Comparison of ENCODE assay signal across 8 mouse cellular contexts in genomic region chr5:136565311-136565811, GRCm38 (mm10). TPM values are rescaled to one million over a fixed set of nuclear protein-coding genes. Genes with fewer than 3 reads are reported as not detected.
DNase-seq lines count a peak whose midpoint lies in the region; ATAC-seq and TF ChIP-seq lines count a peak whose summit lies in the region.

No protein-coding gene starts in this region.

- no peaks in the 10 kb centered on the region for H3K36me3 ChIP-seq in hindbrain, embryonic 16.5 days (ENCODE audit: control insufficient read depth, insufficient read depth, low read length)
- H3K36me3 ChIP-seq in liver, adult 2 months (ENCODE audit: control insufficient read depth, insufficient read depth, low read length), result no peaks in the 10 kb centered on the region
- H3K36me3 ChIP-seq in midbrain, postnatal 0 days (ENCODE audit: insufficient read depth, low read length), result no peaks in the 10 kb centered on the region
- no peaks in the 10 kb centered on the region for H3K36me3 ChIP-seq in stomach, embryonic 15.5 days

- H3K79me2 ChIP-seq in liver, adult 2 months (ENCODE audit: control insufficient read depth, insufficient read depth, low read length), result peaks cover 17% of the 10 kb centered on the region; the same call in 1 of the 2 replicates

- H3K4me3 ChIP-seq in hindbrain, embryonic 16.5 days (ENCODE audit: low read length), result peak overlapping the region; percentile 96
- H3K4me3 ChIP-seq in liver, adult 2 months (ENCODE audit: insufficient read depth, low read depth, low read length), result peak overlapping the region; percentile 97
- H3K4me3 ChIP-seq in midbrain, postnatal 0 days (ENCODE audit: low read depth, low read length), result peak overlapping the region; percentile 96
- H3K4me3 ChIP-seq in stomach, embryonic 15.5 days (replicated peaks), result peak overlapping the region; percentile 90

- no peak for ATAC-seq in cerebellum, adult (ENCODE audit: insufficient number of reproducible peaks, low FRiP score, low TSS enrichment)
- ATAC-seq in hindbrain, embryonic 16.5 days, result no peak
- ATAC-seq in midbrain, postnatal 0 days (ENCODE audit: low FRiP score), result no peak
- no peak for ATAC-seq in stomach, embryonic 15.5 days (ENCODE audit: insufficient read depth, low FRiP score, low read depth)

- H3K9ac ChIP-seq in hindbrain, embryonic 16.5 days (ENCODE audit: low read depth, low read length), result peak overlapping the region; percentile 95
- H3K9ac ChIP-seq in liver, adult 2 months (ENCODE audit: low read depth, low read length), result peak overlapping the region; percentile 98
- peak overlapping the region; percentile 94; the same call in 1 of the 2 replicates for H3K9ac ChIP-seq in midbrain, postnatal 0 days (replicated peaks; ENCODE audit: low read length, poor library complexity, severe bottlenecking)
- H3K9ac ChIP-seq in stomach, embryonic 15.5 days, result peak overlapping the region; percentile 96

- H3K27ac ChIP-seq in hindbrain, embryonic 16.5 days (ENCODE audit: low read depth, low read length), result peak overlapping the region; percentile 96
- H3K27ac ChIP-seq in liver, adult 2 months (replicated peaks; ENCODE audit: insufficient read depth, low read depth, low read length), result no peak overlapping the region
- no peak overlapping the region for H3K27ac ChIP-seq in midbrain, postnatal 0 days (ENCODE audit: low read depth, low read length)
- H3K27ac ChIP-seq in stomach, embryonic 15.5 days, result peak overlapping the region; percentile 92; the same call in 1 of the 2 replicates

- TF ChIP-seq CTCF in liver, adult 2 months (IDR thresholded peaks at IDR 0.05; ENCODE audit: low read depth, low read length), result no peak
- no peak for TF ChIP-seq CTCF in midbrain, postnatal 0 days (IDR thresholded peaks at IDR 0.05)

- peak; percentile 41 for DNase-seq in cerebellum, adult 11 months
- DNase-seq in cerebellum, postnatal 25 days, result peak; percentile 67 to 72
- peak; percentile 56 for DNase-seq in gastrocnemius, postnatal 10 days
- no peak for DNase-seq in liver, adult 2 months (ENCODE audit: extremely low read depth, low read depth, low spot score)
- DNase-seq in midbrain, postnatal 0 days (ENCODE audit: low spot score), result no peak

- under 1% methylated on average over 31 of the region's 32 CpGs for WGBS in hindbrain, embryonic 16.5 days
- WGBS in liver, adult 2 months, result 3% methylated on average over 32 of the region's 32 CpGs
- WGBS in midbrain, postnatal 0 days, result under 1% methylated on average over 32 of the region's 32 CpGs
- WGBS in stomach, embryonic 15.5 days, result 2% methylated on average over 32 of the region's 32 CpGs

- no peak for TF ChIP-seq POLR2A in liver, adult 2 months (IDR thresholded peaks at IDR 0.05; ENCODE audit: extremely low read depth, insufficient read depth, low read length)

- H3K27me3 ChIP-seq in hindbrain, embryonic 16.5 days (replicated peaks; ENCODE audit: control insufficient read depth, insufficient read depth, low read length), result no peaks in the 10 kb centered on the region; the same call in 1 of the 2 replicates
- no peaks in the 10 kb centered on the region for H3K27me3 ChIP-seq in liver, adult 2 months (ENCODE audit: control insufficient read depth, insufficient read depth, low read length)
- H3K27me3 ChIP-seq in midbrain, postnatal 0 days (ENCODE audit: insufficient read depth, low read length), result no peaks in the 10 kb centered on the region; the same call in 1 of the 2 replicates
- no peaks in the 10 kb centered on the region for H3K27me3 ChIP-seq in stomach, embryonic 15.5 days (replicated peaks)

- H3K4me1 ChIP-seq in hindbrain, embryonic 16.5 days (ENCODE audit: control insufficient read depth, insufficient read depth, low read depth, low read length), result peaks cover 29% of the 10 kb centered on the region
- peaks cover 5% of the 10 kb centered on the region; the same call in 1 of the 2 replicates for H3K4me1 ChIP-seq in liver, adult 2 months (ENCODE audit: control insufficient read depth, insufficient read depth, low read length)
- H3K4me1 ChIP-seq in midbrain, postnatal 0 days (ENCODE audit: insufficient read depth, low read length), result peaks cover 10% of the 10 kb centered on the region; the same call in 1 of the 2 replicates
- H3K4me1 ChIP-seq in stomach, embryonic 15.5 days, result peaks cover 15% of the 10 kb centered on the region

- no peaks in the 10 kb centered on the region for H3K9me3 ChIP-seq in hindbrain, embryonic 16.5 days (ENCODE audit: control insufficient read depth, low read length)
- no peaks in the 10 kb centered on the region for H3K9me3 ChIP-seq in midbrain, postnatal 0 days (ENCODE audit: low read length)
- no peaks in the 10 kb centered on the region for H3K9me3 ChIP-seq in stomach, embryonic 15.5 days

- peak overlapping the region; percentile 96 for H3K4me2 ChIP-seq in hindbrain, embryonic 16.5 days (ENCODE audit: low read length)
- H3K4me2 ChIP-seq in midbrain, postnatal 0 days (ENCODE audit: low read depth, low read length, poor library complexity, severe bottlenecking), result peak overlapping the region; percentile 100
- peak overlapping the region; percentile 95 for H3K4me2 ChIP-seq in stomach, embryonic 15.5 days

RNA-seq across cellular contexts. Expression of gene Cux1, which starts 1.9 kb away (rescaled TPM):
- 10 to 100 TPM; 87.0 to 97.5 TPM for total RNA-seq in gastrocnemius, postnatal 10 days (2021)
- polyA plus RNA-seq in hindbrain, embryonic 16.5 days (2015; fragmentation: Nextera tagmentation; extraction: Ambion mirVana), result 100 and 103 TPM in 2 replicates
- 9.5 and 12.6 TPM in 2 replicates for total RNA-seq in liver, adult 2 months (2014; rRNA removed)
- polyA plus RNA-seq in liver, adult 2 months (2012; rRNA removed), result 11.6 and 12.6 TPM in 2 replicates
- 130 and 133 TPM in 2 replicates for total RNA-seq in midbrain, postnatal 0 days (2014; rRNA removed)
- 89.0 and 97.9 TPM in 2 replicates for polyA plus RNA-seq in midbrain, postnatal 0 days (2015; fragmentation: Nextera tagmentation; extraction: Ambion mirVana)
- 73.5 and 81.0 TPM in 2 replicates for polyA plus RNA-seq in stomach, embryonic 15.5 days (2015; fragmentation: Nextera tagmentation; extraction: Ambion mirVana)

Comparison
In these comparisons a context has a peak if more than half of its experiments do, and no peak if none do; other contexts are left out.
1. DNase-seq: peak in cerebellum, adult 11 months (single experiment), cerebellum, postnatal 25 days (2 of 2) and gastrocnemius, postnatal 10 days (single experiment); none in liver, adult 2 months (single experiment) and midbrain, postnatal 0 days (single experiment).
2. H3K27ac ChIP-seq: peak in hindbrain, embryonic 16.5 days (single experiment) and stomach, embryonic 15.5 days (single experiment); none in liver, adult 2 months (single experiment) and midbrain, postnatal 0 days (single experiment).
3. Peak in every context shown above with its lines, with median percentiles within 50 percentile points of each other: H3K4me2 ChIP-seq, H3K4me3 ChIP-seq and H3K9ac ChIP-seq.